Mouse (Mus musculus): ENCODE results near the gene Abcb6. TPM values are rescaled to one million over a fixed set of nuclear protein-coding genes. Genes with fewer than 3 reads are reported as not detected.
A peak's percentile ranks its signal among the peaks of the same experiment; 100 is the strongest.

The Abcb6 gene
- polyA plus RNA-seq, 1 experiment from 2014 or later = 29.5 TPM

DNA sequence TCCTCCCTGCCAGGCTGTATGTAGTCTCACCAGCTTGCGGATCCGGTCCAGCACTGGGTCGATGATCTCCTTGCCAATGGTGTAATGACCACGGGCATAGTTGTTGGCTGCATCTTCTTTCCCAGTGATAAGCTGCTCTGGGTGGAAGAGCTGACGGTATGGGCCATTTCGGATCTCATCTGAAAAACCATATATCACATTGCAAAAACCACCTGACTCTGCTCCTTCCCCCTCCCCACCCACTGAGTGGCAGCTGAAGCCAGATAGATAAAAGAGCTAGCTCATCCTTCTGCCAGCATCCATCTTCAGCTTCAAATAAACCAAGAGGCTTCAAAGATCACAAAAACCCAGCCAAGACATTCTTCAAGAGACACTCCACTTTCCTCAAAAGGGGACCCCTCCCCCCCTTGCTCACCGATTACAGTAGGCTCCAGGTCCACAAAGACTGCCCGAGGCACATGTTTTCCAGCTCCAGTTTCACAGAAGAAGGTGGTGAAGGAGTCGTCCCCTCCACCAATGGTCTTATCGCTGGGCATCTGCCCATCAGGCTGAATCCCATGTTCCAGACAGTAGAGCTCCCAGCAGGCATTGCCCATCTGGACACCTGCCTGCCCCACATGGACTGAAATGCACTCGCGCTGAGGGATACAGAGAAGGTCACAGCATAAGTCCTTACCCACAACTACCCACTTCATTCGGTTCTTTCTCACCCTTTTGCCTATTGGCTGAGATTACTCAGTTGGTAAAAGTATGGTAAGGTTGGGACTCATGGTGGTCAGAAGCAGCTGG, 36.8 kb upstream of the Abcb6 start:
- H3K36me3 ChIP-seq = peaks cover 37% of the 10 kb centered on the region
- H3K27ac ChIP-seq = no peak overlapping the region
- H3K9me3 ChIP-seq = no peaks in the 10 kb centered on the region
- peaks cover 50% of the 10 kb centered on the region for H3K27me3 ChIP-seq
- H3K9ac ChIP-seq = no peak overlapping the region
- no peak overlapping the region for H3K4me2 ChIP-seq
- WGBS = 71% methylated on average over 13 of the region's 13 CpGs
- ATAC-seq (ENCODE audit: insufficient number of reproducible peaks, low FRiP score, low TSS enrichment, low read depth) = no peak
- H3K4me1 ChIP-seq = peaks cover 30% of the 10 kb centered on the region
- H3K4me3 ChIP-seq = no peak overlapping the region; the same call in 1 of the 2 replicates

DNA sequence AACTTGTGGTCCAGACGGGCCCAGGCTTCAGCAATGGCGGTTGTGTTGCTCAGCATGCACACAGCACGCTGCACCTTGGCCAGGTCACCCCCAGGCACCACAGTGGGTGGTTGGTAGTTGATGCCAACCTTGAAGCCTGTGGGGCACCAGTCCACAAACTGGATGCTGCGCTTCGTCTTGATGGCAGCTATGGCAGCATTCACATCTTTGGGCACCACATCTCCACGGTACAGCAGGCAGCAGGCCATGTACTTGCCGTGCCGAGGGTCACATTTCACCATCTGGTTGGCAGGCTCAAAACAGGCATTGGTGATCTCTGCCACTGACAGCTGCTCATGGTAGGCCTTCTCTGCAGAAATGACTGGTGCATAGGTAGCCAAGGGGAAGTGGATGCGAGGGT, 35.6 kb upstream of the Abcb6 start:
- no peak for ATAC-seq (ENCODE audit: insufficient number of reproducible peaks, low FRiP score, low TSS enrichment, low read depth)

DNA sequence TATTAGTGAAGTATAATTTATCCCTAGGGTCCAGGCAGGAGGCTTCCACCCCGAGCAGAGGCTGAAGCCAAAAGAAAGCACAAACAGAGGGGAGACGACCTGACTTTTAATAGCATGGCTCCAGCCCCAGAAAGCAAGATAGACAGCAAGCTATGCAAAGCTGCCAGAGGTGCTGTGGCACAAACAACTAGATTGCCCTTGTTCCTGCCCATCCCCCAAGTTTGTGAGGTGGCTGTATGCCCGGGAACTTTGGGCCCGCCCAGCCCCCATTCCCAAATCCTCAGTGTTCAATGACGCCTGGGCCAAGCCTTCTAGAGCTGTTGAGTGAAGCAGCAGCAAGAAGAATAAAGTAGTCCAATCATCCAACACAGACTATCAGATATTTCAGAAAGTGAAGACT, 34.7 kb upstream of the Abcb6 start:
- Histone ChIP-seq H3K27me3 (peaks cover 31% of the 10 kb centered on the region), H3K9me3 (no peaks in the 10 kb centered on the region), H3K4me2 (no peak overlapping the region), H3K4me3 (no peak overlapping the region), H3K9ac (no peak overlapping the region), H3K4me1 (peaks cover 45% of the 10 kb centered on the region), H3K27ac (no peak overlapping the region), H3K36me3 (peaks cover 40% of the 10 kb centered on the region)
- ATAC-seq (ENCODE audit: insufficient number of reproducible peaks, low FRiP score, low TSS enrichment, low read depth) = no peak
- 69% methylated on average over 5 of the region's 5 CpGs for WGBS

More for the DNA sequence above, 35.6 kb upstream of the Abcb6 start:
- Histone ChIP-seq H3K27ac (no peak overlapping the region), H3K9ac (no peak overlapping the region), H3K9me3 (no peaks in the 10 kb centered on the region), H3K4me3 (no peak overlapping the region), H3K4me2 (no peak overlapping the region), H3K27me3 (peaks cover 40% of the 10 kb centered on the region), H3K4me1 (peaks cover 40% of the 10 kb centered on the region), H3K36me3 (peaks cover 40% of the 10 kb centered on the region)
- WGBS = 92% methylated on average over 9 of the region's 9 CpGs

DNA sequence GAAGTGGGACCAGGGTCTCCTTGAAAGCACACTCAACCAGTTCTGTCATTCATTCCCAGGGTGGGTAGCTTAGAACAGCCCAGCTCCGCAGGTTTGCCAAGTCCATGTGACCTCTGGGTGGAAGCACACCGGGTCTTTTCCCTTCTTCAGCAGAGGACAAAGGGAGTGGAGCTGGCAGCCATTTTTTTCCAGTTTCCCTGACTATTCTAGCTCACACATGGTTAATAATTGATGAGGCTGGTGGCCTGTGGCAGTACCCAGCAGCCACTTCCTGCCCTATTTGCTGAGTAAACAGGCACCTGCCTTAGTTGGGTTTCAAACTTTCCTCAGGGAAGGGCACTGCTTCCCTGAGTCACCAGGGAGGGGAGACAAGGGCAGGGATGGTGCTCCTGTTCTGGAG, 34.2 kb upstream of the Abcb6 start:
- no peak for ATAC-seq (ENCODE audit: insufficient number of reproducible peaks, low FRiP score, low TSS enrichment, low read depth)
- H3K4me1 ChIP-seq = peaks cover 45% of the 10 kb centered on the region

DNA sequence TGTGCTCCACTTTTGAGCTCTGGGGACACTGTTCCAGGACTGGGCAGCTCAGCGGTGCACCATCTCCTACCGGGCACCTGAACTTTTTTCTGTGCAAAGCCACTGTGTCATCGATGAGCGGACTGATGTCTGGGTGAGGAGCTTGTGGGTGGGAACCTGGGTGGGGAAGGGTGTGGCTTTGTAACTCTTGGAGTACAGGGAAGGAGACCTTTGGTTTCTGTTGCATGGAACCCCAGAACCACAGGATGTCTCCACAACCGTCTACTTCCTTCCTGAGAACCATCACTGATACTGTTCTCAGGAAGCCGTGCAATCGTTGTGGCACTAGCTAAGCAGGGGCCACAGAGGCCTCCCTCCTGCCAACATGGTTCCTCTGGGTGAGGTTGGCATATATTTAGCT, 32.9 kb upstream of the Abcb6 start:
- WGBS = 88% methylated on average over 7 of the region's 7 CpGs
- H3K4me1 ChIP-seq = peaks cover 44% of the 10 kb centered on the region
- ATAC-seq (ENCODE audit: insufficient number of reproducible peaks, low FRiP score, low TSS enrichment, low read depth) = no peak

More for the DNA sequence above, 34.2 kb upstream of the Abcb6 start:
- Histone ChIP-seq H3K9ac (no peak overlapping the region), H3K27ac (no peak overlapping the region), H3K4me2 (no peak overlapping the region), H3K27me3 (peaks cover 26% of the 10 kb centered on the region), H3K9me3 (no peaks in the 10 kb centered on the region), H3K36me3 (peaks cover 40% of the 10 kb centered on the region), H3K4me3 (no peak overlapping the region)
- WGBS = 80% methylated on average over 2 of the region's 2 CpGs

DNA sequence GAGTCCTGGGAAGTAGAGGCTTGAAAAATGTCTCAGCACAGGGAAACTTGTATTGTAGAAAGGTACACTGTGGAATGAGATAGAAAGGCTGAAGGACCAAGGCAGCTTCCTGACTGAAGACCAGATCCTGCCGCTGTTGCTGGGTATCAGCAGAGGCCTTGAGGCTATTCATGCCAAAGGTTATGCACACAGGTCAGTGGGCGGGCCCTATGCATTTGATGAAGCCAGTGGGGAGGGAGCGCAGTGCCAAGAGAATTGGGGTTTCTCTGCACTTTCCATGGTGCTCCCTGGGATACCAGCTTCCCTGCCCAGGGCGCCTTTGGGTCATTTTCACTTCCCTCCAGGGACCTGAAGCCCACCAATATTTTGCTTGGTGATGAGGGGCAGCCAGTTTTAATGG, 32.4 kb upstream of the Abcb6 start:
- H3K36me3 ChIP-seq = peaks cover 40% of the 10 kb centered on the region
- no peaks in the 10 kb centered on the region for H3K9me3 ChIP-seq
- no peak overlapping the region for H3K9ac ChIP-seq
- H3K4me2 ChIP-seq = no peak overlapping the region
- peaks cover 10% of the 10 kb centered on the region; the same call in 1 of the 2 replicates for H3K27me3 ChIP-seq
- H3K4me3 ChIP-seq = no peak overlapping the region
- 95% methylated on average over 4 of the region's 4 CpGs for WGBS
- H3K4me1 ChIP-seq = peaks cover 40% of the 10 kb centered on the region
- no peak overlapping the region for H3K27ac ChIP-seq
- ATAC-seq (ENCODE audit: insufficient number of reproducible peaks, low FRiP score, low TSS enrichment, low read depth) = no peak

More for the DNA sequence above, 32.9 kb upstream of the Abcb6 start:
- H3K4me2 ChIP-seq = no peak overlapping the region
- peaks cover 40% of the 10 kb centered on the region for H3K36me3 ChIP-seq
- H3K27me3 ChIP-seq = peaks cover 13% of the 10 kb centered on the region
- H3K9me3 ChIP-seq = no peaks in the 10 kb centered on the region
- H3K27ac ChIP-seq = no peak overlapping the region
- H3K4me3 ChIP-seq = no peak overlapping the region
- H3K9ac ChIP-seq = no peak overlapping the region

DNA sequence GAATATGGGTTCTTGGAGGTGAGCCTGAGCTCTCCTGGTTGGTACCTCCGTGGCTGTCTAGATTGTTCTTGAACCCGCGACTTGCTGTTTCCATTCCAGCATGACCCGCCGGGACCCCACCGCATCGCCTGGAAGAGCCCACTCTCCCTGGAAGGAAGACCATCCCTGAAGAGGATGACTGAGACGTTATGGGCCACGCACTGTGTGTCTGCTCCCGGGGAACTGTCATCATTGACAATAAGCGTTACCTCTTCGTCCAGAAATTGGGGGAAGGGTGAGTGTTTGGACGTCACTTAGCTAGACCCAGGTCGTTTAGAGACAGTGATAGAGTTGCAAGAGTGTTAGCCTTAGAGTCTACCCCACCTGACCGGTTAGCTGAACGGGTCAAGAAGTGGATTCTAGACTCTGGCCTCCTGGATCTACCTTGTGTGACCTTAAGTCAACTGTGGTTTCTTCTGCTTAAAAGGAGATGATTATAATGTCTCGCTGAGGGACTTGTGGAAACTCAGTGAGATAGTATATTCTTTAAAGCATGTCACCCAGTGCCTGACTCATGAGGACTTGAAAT, 31.0 kb upstream of the Abcb6 start:
- peaks cover 40% of the 10 kb centered on the region for H3K4me1 ChIP-seq
- no peak for ATAC-seq (ENCODE audit: insufficient number of reproducible peaks, low FRiP score, low TSS enrichment, low read depth)
- no peaks in the 10 kb centered on the region for H3K27me3 ChIP-seq
- H3K27ac ChIP-seq = peak overlapping the region; percentile 65
- H3K4me3 ChIP-seq = peak overlapping the region; percentile 86
- H3K9me3 ChIP-seq = no peaks in the 10 kb centered on the region
- peaks cover 42% of the 10 kb centered on the region for H3K36me3 ChIP-seq
- 10% methylated on average over 17 of the region's 17 CpGs for WGBS
- H3K4me2 ChIP-seq = peak overlapping the region; percentile 85
- peak overlapping the region; percentile 96 for H3K9ac ChIP-seq

DNA sequence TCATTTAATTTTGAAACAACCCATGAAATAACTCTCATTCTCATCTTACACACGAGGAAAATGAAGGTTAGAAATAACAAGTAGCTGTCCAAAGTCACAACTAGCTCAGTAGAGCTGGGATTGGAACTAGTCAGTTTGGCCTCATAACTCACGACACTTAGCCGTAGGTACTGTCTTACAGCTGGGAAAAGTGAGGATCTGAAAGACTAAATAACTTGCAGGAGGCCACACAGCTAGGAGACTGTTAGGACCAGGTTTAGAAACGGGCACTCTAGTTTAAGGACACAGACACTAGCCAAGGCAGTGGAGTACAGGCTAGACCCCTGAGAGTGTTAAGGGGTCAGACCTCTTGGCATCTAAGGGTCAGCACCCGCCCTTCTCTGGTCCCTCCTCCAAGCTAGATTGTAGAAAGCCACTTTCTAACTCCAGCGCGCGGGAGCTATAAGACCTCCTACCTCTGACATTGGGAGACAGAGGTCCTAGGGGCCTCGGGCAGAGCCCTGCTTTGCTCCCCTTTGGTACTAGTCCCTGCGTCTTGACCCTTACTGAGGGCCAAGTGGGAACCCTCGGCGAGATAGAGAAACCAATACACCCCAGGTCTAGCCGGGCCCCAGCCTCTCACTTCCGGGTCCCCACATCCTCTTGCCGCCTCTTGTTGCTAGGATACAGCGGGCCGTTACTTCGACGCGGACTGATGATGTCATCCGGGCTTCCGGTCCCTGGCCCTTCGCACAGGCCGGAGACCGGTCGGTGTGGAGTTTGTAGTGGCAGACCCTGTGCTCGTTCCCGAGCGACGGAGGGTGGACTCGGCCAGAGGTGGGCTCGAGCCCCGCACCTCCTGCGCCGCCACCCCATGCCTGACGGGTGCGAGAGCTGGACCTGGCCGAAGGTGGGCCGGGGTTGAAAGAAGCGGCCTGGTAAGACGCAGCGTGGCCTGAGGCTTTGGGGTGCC, 30.2 kb upstream of the Abcb6 start, which contains the start of the genes Glb1l and Stk16:
Glb1l (minus strand) TSS at position 678 of the 952 bp plus-strand sequence.
Stk16 (plus strand) TSS at position 703 of the 952 bp plus-strand sequence.
- 5% methylated on average over 42 of the region's 42 CpGs for WGBS

DNA sequence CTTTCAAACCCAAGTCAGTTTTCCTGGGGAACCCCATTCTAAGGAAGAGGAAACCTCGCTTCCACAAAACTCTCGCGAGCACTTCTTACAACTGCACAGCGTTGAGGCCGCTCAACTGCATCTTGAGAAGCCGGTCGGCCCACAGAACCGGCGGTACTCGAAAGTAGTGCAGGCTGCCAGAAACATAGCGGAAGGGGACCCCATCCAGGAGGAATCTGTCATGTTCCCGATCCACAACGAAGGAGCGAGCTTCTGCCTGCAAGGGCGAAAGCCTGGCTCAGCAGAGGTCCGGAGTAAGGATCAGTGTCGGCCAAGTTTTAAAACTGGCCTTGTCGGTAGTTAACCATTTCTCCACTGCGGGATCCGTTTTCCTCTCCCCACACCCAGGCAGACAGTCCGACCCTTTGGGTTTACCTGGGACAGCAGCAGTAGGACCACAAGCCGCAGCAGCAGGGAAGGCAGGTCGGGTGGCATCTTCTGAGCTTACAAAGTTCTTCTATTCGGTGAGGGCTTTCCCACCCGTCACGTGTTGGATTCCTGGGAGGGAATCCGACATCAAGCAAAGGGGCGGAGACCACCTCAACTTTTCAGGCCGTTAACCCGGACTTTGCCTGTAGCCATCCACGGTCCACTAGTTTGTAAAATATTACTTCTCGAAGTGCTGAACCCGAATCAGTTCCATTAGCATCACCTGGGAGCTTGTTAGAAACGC, 28.9 kb upstream of the Abcb6 start:
- ATAC-seq (ENCODE audit: insufficient number of reproducible peaks, low FRiP score, low TSS enrichment, low read depth) = no peak
- Histone ChIP-seq H3K4me1 (peaks cover 40% of the 10 kb centered on the region), H3K27ac (peak overlapping the region; percentile 74), H3K27me3 (no peaks in the 10 kb centered on the region), H3K9ac (peak overlapping the region; percentile 55), H3K4me2 (peak overlapping the region; percentile 85), H3K4me3 (peak overlapping the region; percentile 51), H3K36me3 (peaks cover 24% of the 10 kb centered on the region), H3K9me3 (no peaks in the 10 kb centered on the region)
- 9% methylated on average over 34 of the region's 34 CpGs for WGBS

More for the DNA sequence above, 30.2 kb upstream of the Abcb6 start, which contains the start of the genes Glb1l and Stk16:
- H3K9me3 ChIP-seq = no peaks in the 10 kb centered on the region
- H3K27ac ChIP-seq = peak within 1 kb of the TSS; percentile 65
- peak within 1 kb of the TSS; percentile 86 for H3K4me3 ChIP-seq
- H3K9ac ChIP-seq = peak within 1 kb of the TSS; percentile 96
- peak within 1 kb of the TSS; percentile 85 for H3K4me2 ChIP-seq
- H3K27me3 ChIP-seq = no peaks in the 10 kb centered on the region
- H3K4me1 ChIP-seq = peaks cover 40% of the 10 kb centered on the region
- ATAC-seq (ENCODE audit: insufficient number of reproducible peaks, low FRiP score, low TSS enrichment, low read depth) = peak; percentile 88
- peaks cover 37% of the 10 kb centered on the region for H3K36me3 ChIP-seq

DNA sequence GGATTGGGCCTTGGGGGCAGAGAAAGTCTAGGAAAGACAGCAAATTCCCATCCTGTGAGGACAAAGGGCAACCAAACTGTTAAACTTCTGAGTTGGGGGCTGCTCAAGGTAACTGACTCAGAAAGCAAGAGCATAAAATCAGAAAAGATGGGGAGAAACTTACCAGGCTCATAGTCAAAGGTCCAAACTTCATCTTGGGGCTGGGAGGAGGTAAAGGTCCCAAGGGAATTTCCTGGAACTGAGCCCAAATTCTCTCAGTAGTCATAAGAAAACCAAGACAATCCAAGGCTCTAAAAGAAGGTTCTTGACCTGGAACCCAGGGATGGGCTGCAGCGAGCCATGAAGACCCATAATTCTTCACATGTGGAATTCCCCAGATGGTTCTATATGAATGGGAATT, 21.0 kb upstream of the Abcb6 start:
- no peaks in the 10 kb centered on the region for H3K27me3 ChIP-seq
- H3K36me3 ChIP-seq = peaks cover 52% of the 10 kb centered on the region
- H3K27ac ChIP-seq = no peak overlapping the region
- H3K4me1 ChIP-seq = no peaks in the 10 kb centered on the region
- no peaks in the 10 kb centered on the region for H3K9me3 ChIP-seq
- ATAC-seq (ENCODE audit: insufficient number of reproducible peaks, low FRiP score, low TSS enrichment, low read depth) = no peak
- no peak overlapping the region for H3K4me3 ChIP-seq
- H3K4me2 ChIP-seq = no peak overlapping the region
- H3K9ac ChIP-seq = no peak overlapping the region
- WGBS = 92% methylated on average over 1 of the region's 1 CpGs

DNA sequence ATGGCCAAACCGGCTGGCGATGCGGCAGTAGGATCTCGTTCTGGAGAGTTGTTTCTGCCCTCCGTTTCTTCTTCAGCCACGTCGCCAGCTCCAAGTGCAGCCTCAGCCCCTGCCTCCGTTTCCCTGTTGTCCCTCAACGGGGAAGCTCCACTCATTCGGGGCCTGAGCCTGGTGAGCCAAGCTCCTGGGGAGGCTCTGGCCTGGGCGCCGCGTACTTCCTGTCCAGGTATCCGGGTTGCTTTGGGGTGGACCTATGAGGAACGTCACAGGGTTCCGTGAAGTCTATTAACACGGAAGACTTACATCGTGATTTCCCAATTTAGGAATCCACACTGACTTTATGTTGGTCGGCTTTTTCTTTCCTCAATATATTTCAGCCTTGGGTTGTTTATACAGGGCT, 12.3 kb upstream of the Abcb6 start:
- Histone ChIP-seq H3K27ac (peak overlapping the region; percentile 94), H3K36me3 (peaks cover 36% of the 10 kb centered on the region), H3K4me3 (peak overlapping the region; percentile 79), H3K9me3 (no peaks in the 10 kb centered on the region), H3K27me3 (no peaks in the 10 kb centered on the region), H3K4me2 (peak overlapping the region; percentile 86), H3K9ac (peak overlapping the region; percentile 85), H3K4me1 (peaks cover 22% of the 10 kb centered on the region)
- ATAC-seq (ENCODE audit: insufficient number of reproducible peaks, low FRiP score, low TSS enrichment, low read depth) = no peak
- under 1% methylated on average over 19 of the region's 19 CpGs for WGBS

Data from limb, embryonic 15.5 days (tissue).